8 mouse cellular contexts compared by ENCODE assay signal in genomic region chr7:58397992-58398391, GRCm38 (mm10).
A peak's percentile ranks its signal among the peaks of the same experiment; 100 is the strongest.
DNase-seq lines count a peak whose midpoint lies in the region; ATAC-seq and TF ChIP-seq lines count a peak whose summit lies in the region.

No protein-coding gene starts in this region.

- TF ChIP-seq CTCF in midbrain, postnatal 0 days (IDR thresholded peaks at IDR 0.05) = no peak

- peak overlapping the region; percentile 71 for H3K4me2 ChIP-seq in hindbrain, embryonic 15.5 days
- H3K4me2 ChIP-seq in midbrain, postnatal 0 days (ENCODE audit: low read depth, low read length, poor library complexity, severe bottlenecking) = peak overlapping the region; percentile 41

- no peak; the same call in 1 of the 2 replicates for ATAC-seq in hindbrain, embryonic 15.5 days (ENCODE audit: low FRiP score, low read depth)
- no peak for ATAC-seq in midbrain, postnatal 0 days (ENCODE audit: low FRiP score)

- no peaks in the 10 kb centered on the region for H3K36me3 ChIP-seq in heart, embryonic 10.5 days
- H3K36me3 ChIP-seq in hindbrain, embryonic 15.5 days = no peaks in the 10 kb centered on the region
- no peaks in the 10 kb centered on the region for H3K36me3 ChIP-seq in midbrain, postnatal 0 days (ENCODE audit: insufficient read depth, low read length)

- no peak for DNase-seq in heart, embryonic 10.5 days (ENCODE audit: low spot score)
- no peak for DNase-seq in heart, adult 18-20 months
- peak; percentile 10 to 36 for DNase-seq in cerebellum, postnatal 14 days
- peak; percentile 21 for DNase-seq in midbrain, postnatal 0 days (ENCODE audit: low spot score)
- no peak for DNase-seq in layer of hippocampus, postnatal 25 days (ENCODE audit: extremely low spot score in 1 of 2, low spot score in 1 of 2)
- no peak for DNase-seq in kidney, postnatal 4 days
- DNase-seq in B cell, adult 2 months = no peak

- H3K4me3 ChIP-seq in heart, embryonic 10.5 days = peak overlapping the region; percentile 64
- H3K4me3 ChIP-seq in hindbrain, embryonic 15.5 days = peak overlapping the region; percentile 53
- peak overlapping the region; percentile 40 for H3K4me3 ChIP-seq in midbrain, postnatal 0 days (ENCODE audit: low read depth, low read length)

- peak overlapping the region; percentile 89 for H3K27ac ChIP-seq in heart, embryonic 10.5 days
- peak overlapping the region; percentile 99 for H3K27ac ChIP-seq in hindbrain, embryonic 15.5 days (replicated peaks)
- H3K27ac ChIP-seq in midbrain, postnatal 0 days (ENCODE audit: low read depth, low read length) = peak overlapping the region; percentile 94

- no peaks in the 10 kb centered on the region for H3K27me3 ChIP-seq in heart, embryonic 10.5 days (ENCODE audit: insufficient read depth, poor library complexity, severe bottlenecking)
- no peaks in the 10 kb centered on the region for H3K27me3 ChIP-seq in hindbrain, embryonic 15.5 days
- H3K27me3 ChIP-seq in midbrain, postnatal 0 days (ENCODE audit: insufficient read depth, low read length) = no peaks in the 10 kb centered on the region

- 25% methylated on average over 6 of the region's 6 CpGs for WGBS in heart, embryonic 10.5 days
- WGBS in hindbrain, embryonic 15.5 days = 4% methylated on average over 6 of the region's 6 CpGs
- 4% methylated on average over 6 of the region's 6 CpGs for WGBS in midbrain, postnatal 0 days

- H3K9ac ChIP-seq in hindbrain, embryonic 15.5 days = peak overlapping the region; percentile 59
- H3K9ac ChIP-seq in midbrain, postnatal 0 days (replicated peaks; ENCODE audit: low read length, poor library complexity, severe bottlenecking) = peak overlapping the region; percentile 58

- H3K4me1 ChIP-seq in heart, embryonic 10.5 days = peaks cover 5% of the 10 kb centered on the region; the same call in 1 of the 2 replicates
- H3K4me1 ChIP-seq in hindbrain, embryonic 15.5 days (replicated peaks) = peaks cover 18% of the 10 kb centered on the region
- H3K4me1 ChIP-seq in midbrain, postnatal 0 days (ENCODE audit: insufficient read depth, low read length) = no peaks in the 10 kb centered on the region

- no peaks in the 10 kb centered on the region for H3K9me3 ChIP-seq in heart, embryonic 10.5 days
- H3K9me3 ChIP-seq in hindbrain, embryonic 15.5 days = no peaks in the 10 kb centered on the region
- H3K9me3 ChIP-seq in midbrain, postnatal 0 days (ENCODE audit: low read length) = no peaks in the 10 kb centered on the region

Comparison
In these comparisons a context has a peak if more than half of its experiments do, and no peak if none do; other contexts are left out.
1. DNase-seq: peak in cerebellum, postnatal 14 days (2 of 2) and midbrain, postnatal 0 days (single experiment); none in heart, embryonic 10.5 days (single experiment), heart, adult 18-20 months (0 of 2), layer of hippocampus, postnatal 25 days (0 of 2), kidney, postnatal 4 days (0 of 2) and B cell, adult 2 months (0 of 2).
2. Peak in every context shown above with its lines, with median percentiles within 50 percentile points of each other: H3K27ac ChIP-seq and H3K4me3 ChIP-seq.